25 mouse cellular contexts compared by ENCODE assay signal in genomic region chr3:101521155-101521554, GRCm38 (mm10).
DNase-seq lines count a peak whose midpoint lies in the region; ATAC-seq and TF ChIP-seq lines count a peak whose summit lies in the region.
"Had no signal": no experiment of that assay in that cellular context is flagged by ENCODE, and none has a peak within 500 bp of the region (broad histone marks: within the 10 kb centered on the region; RNA-seq: fewer than 3 reads in every experiment).

No protein-coding gene starts in this region.

- no peak for ATAC-seq in kidney, embryonic 15.5 days (replicated peaks; ENCODE audit: low FRiP score)
- ATAC-seq in neural tube, embryonic 14.5 days (ENCODE audit: low read depth) = 0 out of 2 replicates have a peak, but pooled peaks have one; percentile 10
- no peak for ATAC-seq in neural tube, embryonic 15.5 days (ENCODE audit: low FRiP score)
- no peak for ATAC-seq in midbrain, postnatal 0 days (ENCODE audit: low FRiP score)
- ATAC-seq: liver, embryonic 12.5 days; liver, postnatal 0 days had no signal

- no peak overlapping the region for H3K9ac ChIP-seq in kidney, embryonic 15.5 days
- no peak overlapping the region for H3K9ac ChIP-seq in neural tube, embryonic 14.5 days (replicated peaks; ENCODE audit: low read depth, low read length)
- no peak overlapping the region for H3K9ac ChIP-seq in neural tube, embryonic 15.5 days (replicated peaks)
- H3K9ac ChIP-seq in midbrain, postnatal 0 days (replicated peaks; ENCODE audit: low read length, poor library complexity, severe bottlenecking) = no peak overlapping the region
- H3K9ac ChIP-seq: embryonic facial prominence, embryonic 15.5 days; forebrain, embryonic 12.5 days; heart, embryonic 12.5 days; hindbrain, embryonic 13.5 days; liver, embryonic 12.5 days; liver, postnatal 0 days had no signal

- H3K27ac ChIP-seq in kidney, embryonic 15.5 days = 0 out of 2 replicates have a peak overlapping the region, but pooled peaks have one; percentile 18
- H3K27ac ChIP-seq in neural tube, embryonic 14.5 days (ENCODE audit: low read depth, low read length) = no peak overlapping the region
- no peak overlapping the region for H3K27ac ChIP-seq in neural tube, embryonic 15.5 days (replicated peaks)
- H3K27ac ChIP-seq in midbrain, postnatal 0 days (ENCODE audit: low read depth, low read length) = no peak overlapping the region
- H3K27ac ChIP-seq: embryonic facial prominence, embryonic 15.5 days; forebrain, embryonic 12.5 days; hindbrain, embryonic 13.5 days; liver, embryonic 12.5 days; macrophage had no signal

- no peak for DNase-seq in kidney, postnatal 25 days
- DNase-seq in forelimb bud, embryonic 11.5 days (ENCODE audit: low read depth, low spot score) = peak; percentile 49
- DNase-seq in midbrain, postnatal 0 days (ENCODE audit: low spot score) = no peak
- DNase-seq: adrenal gland, postnatal 10 days; cerebellum, adult 11-12 months; cerebellum, adult 9-11 months; embryo, embryonic 11 days; gastrocnemius, postnatal 25 days; heart, adult 18-20 months; heart, postnatal 4 days; kidney, adult 11 months; kidney, postnatal 4 days; liver, postnatal 0 days; lung, postnatal 10 days; midbrain, embryonic 14.5 days had no signal

- no peak overlapping the region for H3K4me3 ChIP-seq in kidney, embryonic 15.5 days (replicated peaks)
- no peak overlapping the region for H3K4me3 ChIP-seq in neural tube, embryonic 14.5 days (ENCODE audit: low read depth, low read length)
- no peak overlapping the region for H3K4me3 ChIP-seq in neural tube, embryonic 15.5 days (replicated peaks)
- H3K4me3 ChIP-seq in midbrain, postnatal 0 days (ENCODE audit: low read depth, low read length) = no peak overlapping the region
- H3K4me3 ChIP-seq: embryonic facial prominence, embryonic 15.5 days; forebrain, embryonic 12.5 days; heart, embryonic 12.5 days; hindbrain, embryonic 13.5 days; liver, embryonic 12.5 days had no signal

- H3K36me3 ChIP-seq in kidney, embryonic 15.5 days = no peaks in the 10 kb centered on the region
- no peaks in the 10 kb centered on the region for H3K36me3 ChIP-seq in neural tube, embryonic 14.5 days (ENCODE audit: control insufficient read depth, insufficient read depth, low read length)
- H3K36me3 ChIP-seq in neural tube, embryonic 15.5 days = no peaks in the 10 kb centered on the region
- H3K36me3 ChIP-seq in midbrain, postnatal 0 days (ENCODE audit: insufficient read depth, low read length) = no peaks in the 10 kb centered on the region
- H3K36me3 ChIP-seq: embryonic facial prominence, embryonic 15.5 days; forebrain, embryonic 12.5 days; heart, embryonic 12.5 days; hindbrain, embryonic 13.5 days; liver, embryonic 12.5 days had no signal

- H3K4me2 ChIP-seq in kidney, embryonic 15.5 days = no peak overlapping the region
- H3K4me2 ChIP-seq in neural tube, embryonic 14.5 days (ENCODE audit: low read depth, low read length) = no peak overlapping the region
- H3K4me2 ChIP-seq in neural tube, embryonic 15.5 days = no peak overlapping the region
- H3K4me2 ChIP-seq in midbrain, postnatal 0 days (ENCODE audit: low read depth, low read length, poor library complexity, severe bottlenecking) = no peak overlapping the region
- H3K4me2 ChIP-seq: embryonic facial prominence, embryonic 15.5 days; forebrain, embryonic 12.5 days; heart, embryonic 12.5 days; hindbrain, embryonic 13.5 days; liver, embryonic 12.5 days had no signal

- H3K27me3 ChIP-seq in kidney, embryonic 15.5 days = no peaks in the 10 kb centered on the region
- H3K27me3 ChIP-seq in neural tube, embryonic 14.5 days (ENCODE audit: control insufficient read depth, insufficient read depth, low read length) = no peaks in the 10 kb centered on the region
- H3K27me3 ChIP-seq in neural tube, embryonic 15.5 days (replicated peaks) = no peaks in the 10 kb centered on the region
- no peaks in the 10 kb centered on the region for H3K27me3 ChIP-seq in midbrain, postnatal 0 days (ENCODE audit: insufficient read depth, low read length)
- H3K27me3 ChIP-seq: CH12.LX; embryonic facial prominence, embryonic 15.5 days; forebrain, embryonic 12.5 days; heart, embryonic 12.5 days; hindbrain, embryonic 13.5 days; liver, embryonic 12.5 days had no signal

- H3K9me3 ChIP-seq in kidney, embryonic 15.5 days (replicated peaks) = no peaks in the 10 kb centered on the region
- no peaks in the 10 kb centered on the region for H3K9me3 ChIP-seq in neural tube, embryonic 14.5 days (ENCODE audit: control insufficient read depth, low read length)
- H3K9me3 ChIP-seq in neural tube, embryonic 15.5 days (replicated peaks) = no peaks in the 10 kb centered on the region
- no peaks in the 10 kb centered on the region for H3K9me3 ChIP-seq in midbrain, postnatal 0 days (ENCODE audit: low read length)
- H3K9me3 ChIP-seq: embryonic facial prominence, embryonic 15.5 days; forebrain, embryonic 12.5 days; heart, embryonic 12.5 days; hindbrain, embryonic 13.5 days; liver, embryonic 12.5 days had no signal

- peaks cover 49% of the 10 kb centered on the region for H3K4me1 ChIP-seq in kidney, embryonic 15.5 days
- peaks cover 27% of the 10 kb centered on the region; the same call in 1 of the 2 replicates for H3K4me1 ChIP-seq in neural tube, embryonic 14.5 days (ENCODE audit: control insufficient read depth, insufficient read depth, low read length)
- H3K4me1 ChIP-seq in neural tube, embryonic 15.5 days = peaks cover 39% of the 10 kb centered on the region
- H3K4me1 ChIP-seq in midbrain, postnatal 0 days (ENCODE audit: insufficient read depth, low read length) = 0 out of 2 replicates have a peak, but pooled peaks cover 4% of the 10 kb centered on the region

- no peak for TF ChIP-seq CTCF in midbrain, postnatal 0 days (IDR thresholded peaks at IDR 0.05)

- WGBS in kidney, embryonic 15.5 days = 66% methylated on average over 5 of the region's 5 CpGs
- WGBS in neural tube, embryonic 14.5 days = 49% methylated on average over 5 of the region's 5 CpGs
- 51% methylated on average over 5 of the region's 5 CpGs for whole genome bisulfite sequencing in neural tube, embryonic 15.5 days
- 91% methylated on average over 5 of the region's 5 CpGs for WGBS in midbrain, postnatal 0 days
